Mouse (Mus musculus): ENCODE results near the gene Carmil2. TPM values are rescaled to one million over a fixed set of nuclear protein-coding genes. Genes with fewer than 3 reads are reported as not detected.

Gene Carmil2
- total and polyA plus RNA-seq, 3 experiments: 2.0 to 33.2 (median 7.6) TPM

DNA sequence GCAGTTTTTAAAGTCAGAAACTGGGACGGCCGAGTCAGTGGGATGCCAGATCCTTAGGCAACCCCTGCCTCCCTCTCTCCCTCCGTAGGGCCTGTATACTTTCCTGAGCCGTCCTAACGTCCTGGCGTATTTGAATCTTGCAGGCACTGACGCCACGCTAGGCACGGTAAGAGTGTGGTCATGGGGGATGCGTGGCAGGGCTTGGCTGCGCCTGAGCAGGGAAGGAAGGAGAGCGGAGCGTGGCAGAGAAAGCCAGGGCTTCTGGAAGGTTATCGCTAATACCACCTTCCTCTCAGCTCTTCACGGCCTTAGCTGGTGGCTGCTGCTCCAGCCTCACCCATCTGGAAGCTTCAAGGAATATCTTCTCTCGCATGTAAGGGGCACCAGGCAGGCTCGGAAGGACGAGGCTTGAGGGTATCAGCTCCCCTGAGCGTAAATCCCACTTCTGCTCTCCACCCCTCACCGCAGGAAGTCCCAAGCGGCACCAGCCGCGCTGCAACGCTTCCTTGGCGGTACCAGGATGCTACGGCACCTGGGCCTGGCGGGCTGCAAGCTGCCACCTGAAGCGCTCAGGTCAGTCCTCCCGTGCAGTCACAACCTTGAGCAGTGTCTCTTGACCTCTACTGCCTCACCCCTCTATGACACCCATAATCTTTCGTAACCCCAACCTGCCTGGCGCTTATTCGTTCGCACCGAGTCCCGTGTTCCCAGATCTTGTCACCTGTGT, 3.3 kb downstream of the Carmil2 start:
- in situ Hi-C loops (cut with MboI; ENCODE audit: low pct_ligation_motif_present, low pct_unique_long_range_greater_than_20kb, low sequenced_read_pairs): loop anchor here (5.0 kb wide), 1 partner anchor 52 kb away; the partner anchor contains the start of genes Agrp and Ctcf
- Histone ChIP-seq H3K27ac (ENCODE audit: insufficient read depth, low read depth) (no peak overlapping the region), H3K4me3 (replicated peaks in 1 of 3; ENCODE audit: low read depth in 2 of 3, low read length in 2 of 3, poor library complexity in 1 of 3) (no peak overlapping the region), H3K9ac (ENCODE audit: insufficient read depth, low read depth) (no peak overlapping the region), H3K4me1 (ENCODE audit: control insufficient read depth in 1 of 2, insufficient read depth in 2 of 2) (peaks cover 2 to 34% of the 10 kb centered on the region in 2 experiments; a peak in 2 of 4 replicates), H3K36me3 (replicated peaks in 1 of 2; ENCODE audit: control insufficient read depth in 1 of 2, insufficient read depth in 1 of 2, low read length in 1 of 2) (peaks cover 59 to 75% of the 10 kb centered on the region in 2 experiments), H3K79me2 (replicated peaks; ENCODE audit: control insufficient read depth, extremely low read depth, insufficient read depth, poor library complexity, severe bottlenecking) (no peaks in the 10 kb centered on the region), H3K9me3 (replicated peaks; ENCODE audit: low read length) (peaks cover 8% of the 10 kb centered on the region), H3K27me3 (replicated peaks) (no peaks in the 10 kb centered on the region), H3K4me2 (ENCODE audit: insufficient read depth, low read depth, poor library complexity, severe bottlenecking) (no peak overlapping the region)
- dilution Hi-C loops (cut with MboI; ENCODE audit: extremely low pct_ligation_motif_present, extremely low pct_unique_long_range_greater_than_20kb, low sequenced_read_pairs): no loop called here
- TF ChIP-seq ZMIZ1 (IDR thresholded peaks at IDR 0.05; ENCODE audit: low read depth, low read length) (no peak), MYC (IDR thresholded peaks at IDR 0.05; ENCODE audit: low read depth, low read length) (no peak), MAX (IDR thresholded peaks at IDR 0.05; ENCODE audit: low read length) (no peak), JUND (conservative IDR thresholded peaks at IDR 0.05; ENCODE audit: low read depth, low read length) (no peak), GABPA (IDR thresholded peaks at IDR 0.05; ENCODE audit: insufficient replicate concordance, low read depth, low read length) (no peak), ETS1 (conservative IDR thresholded peaks at IDR 0.05; ENCODE audit: low read depth, low read length) (no peak), NELFE (IDR thresholded peaks at IDR 0.05; ENCODE audit: low read depth, low read length) (no peak), MAFK (IDR thresholded peaks at IDR 0.05; ENCODE audit: insufficient replicate concordance, low read length) (no peak), ZKSCAN1 (IDR thresholded peaks at IDR 0.05; ENCODE audit: borderline replicate concordance, low read depth, low read length) (no peak), ZC3H11A (IDR thresholded peaks at IDR 0.05; ENCODE audit: low read depth, low read length) (no peak), MAZ (IDR thresholded peaks at IDR 0.05; ENCODE audit: low read depth, low read length) (no peak), USF2 (conservative IDR thresholded peaks at IDR 0.05; ENCODE audit: low read depth, low read length) (no peak), POLR2AphosphoS2 (IDR thresholded peaks at IDR 0.05; ENCODE audit: low read depth, low read length) (no peak), SIN3A (IDR thresholded peaks at IDR 0.05; ENCODE audit: low read length) (no peak)
- DNase-seq (ENCODE audit: extremely low read depth): no peak

DNA sequence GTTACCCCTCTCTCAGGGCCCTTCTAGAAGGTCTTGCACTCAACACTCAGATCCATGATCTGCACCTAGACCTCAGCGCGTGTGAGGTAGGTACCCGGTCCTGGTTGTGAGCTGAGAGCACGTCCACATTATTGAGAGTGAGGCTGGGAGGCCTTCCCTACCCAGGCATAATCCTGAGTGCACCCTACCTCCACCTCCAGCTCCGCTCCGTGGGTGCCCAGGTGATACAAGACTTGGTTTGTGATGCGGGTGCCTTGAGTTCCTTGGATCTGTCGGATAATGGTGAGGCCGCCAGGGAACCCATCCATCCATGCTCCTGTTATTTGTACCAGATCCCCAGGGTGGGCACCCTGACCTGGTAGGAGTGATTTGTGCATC, 3.9 kb downstream of the Carmil2 start:
- dilution Hi-C loops (cut with MboI; ENCODE audit: extremely low pct_ligation_motif_present, extremely low pct_unique_long_range_greater_than_20kb, low sequenced_read_pairs): no loop called here
- H3K4me1 ChIP-seq (ENCODE audit: control insufficient read depth in 1 of 2, insufficient read depth in 2 of 2): peaks cover 2 to 29% of the 10 kb centered on the region in 2 experiments; a peak in 2 of 4 replicates

More for the DNA sequence above, 3.9 kb downstream of the Carmil2 start:
- DNase-seq (ENCODE audit: extremely low read depth): no peak
- H3K27me3 ChIP-seq (replicated peaks): no peaks in the 10 kb centered on the region
- peaks cover 65 to 79% of the 10 kb centered on the region in 2 experiments for H3K36me3 ChIP-seq (replicated peaks in 1 of 2; ENCODE audit: control insufficient read depth in 1 of 2, insufficient read depth in 1 of 2, low read length in 1 of 2)
- no peak overlapping the region for H3K4me3 ChIP-seq (replicated peaks in 1 of 3; ENCODE audit: low read depth in 2 of 3, low read length in 2 of 3, poor library complexity in 1 of 3)
- no peak overlapping the region for H3K9ac ChIP-seq (ENCODE audit: insufficient read depth, low read depth)
- H3K4me2 ChIP-seq (ENCODE audit: insufficient read depth, low read depth, poor library complexity, severe bottlenecking): no peak overlapping the region
- no peak overlapping the region for H3K27ac ChIP-seq (ENCODE audit: insufficient read depth, low read depth)
- peaks cover 8% of the 10 kb centered on the region for H3K9me3 ChIP-seq (replicated peaks; ENCODE audit: low read length)
- TF ChIP-seq NELFE (IDR thresholded peaks at IDR 0.05; ENCODE audit: low read depth, low read length) (no peak), SIN3A (IDR thresholded peaks at IDR 0.05; ENCODE audit: low read length) (no peak), RCOR1 (conservative IDR thresholded peaks at IDR 0.05; ENCODE audit: low read depth, low read length) (no peak), USF2 (conservative IDR thresholded peaks at IDR 0.05; ENCODE audit: low read depth, low read length) (no peak), MAZ (IDR thresholded peaks at IDR 0.05; ENCODE audit: low read depth, low read length) (no peak), CTCF (conservative IDR thresholded peaks at IDR 0.05 in 1 of 2, IDR thresholded peaks at IDR 0.05 in 1 of 2; ENCODE audit: low read depth in 2 of 2, low read length in 2 of 2) (no peak)
- in situ Hi-C loops (cut with MboI; ENCODE audit: low pct_ligation_motif_present, low pct_unique_long_range_greater_than_20kb, low sequenced_read_pairs): loop anchor here (5.0 kb wide), 1 partner anchor 53 kb away; the partner anchor contains the start of genes Agrp and Ctcf
- no peaks in the 10 kb centered on the region for H3K79me2 ChIP-seq (replicated peaks; ENCODE audit: control insufficient read depth, extremely low read depth, insufficient read depth, poor library complexity, severe bottlenecking)
